Mouse (Mus musculus) lung, adult 2 months (tissue): Measurements from ENCODE around the gene Fstl3.

Experiments
- CTCF ChIP-seq: fragments of 200-500 bp; IDR thresholded peaks from 2 replicates; pipeline ENCODE4 v1.5.1; 2011; ENCODE audit warnings: mild to moderate bottlenecking, low read length, control low read depth; ENCODE audit not compliant: insufficient read depth
- POLR2A ChIP-seq: fragments of 200-500 bp; IDR thresholded peaks from 2 replicates; pipeline ENCODE4 v1.6.1; 2011; ENCODE audit warnings: low read depth, mild to moderate bottlenecking, control low read depth, low read length, borderline replicate concordance; ENCODE audit errors: extremely low read depth

GRCm38 (mm10) chr10:79766001-79766507, 11.0 kb upstream of the Fstl3 start:
- TF ChIP-seq CTCF (no peak), POLR2A (no peak)
